Mouse (Mus musculus) liver (tissue): ENCODE results near the gene Tmem126b.

ENCODE experiments used
- DNase-seq: peaks from one replicate; pipeline ENCODE4 v3.0.0-alpha.2; 2020; ENCODE audit warnings: mixed read lengths

Tmem126b gene

DNA sequence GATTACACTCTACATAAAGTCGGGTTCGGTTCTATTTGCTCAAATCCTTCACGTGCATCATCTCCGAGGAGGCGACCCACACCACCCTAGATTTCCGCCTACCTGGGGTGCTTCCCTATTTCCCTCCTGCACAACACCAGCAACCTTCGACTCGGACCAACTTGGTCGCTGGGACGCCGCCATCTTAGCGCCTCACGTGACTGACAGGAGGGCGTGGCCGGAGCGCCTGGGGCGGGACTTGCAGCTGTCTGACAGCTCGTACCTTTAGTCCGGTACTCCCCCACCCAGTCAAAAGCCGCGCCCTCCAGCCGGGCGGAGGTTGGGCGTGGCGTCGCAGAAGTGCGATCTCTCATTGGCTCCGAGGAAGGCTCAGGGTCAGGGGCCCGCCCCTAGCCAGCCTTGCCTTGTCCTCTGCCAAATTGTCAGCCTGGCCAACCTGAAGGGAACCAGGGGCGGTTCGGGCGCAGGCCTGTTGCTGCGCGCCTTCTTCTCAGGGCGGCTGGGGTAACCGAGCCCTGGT, at the start of gene Tmem126b:
TSS of gene Tmem126b (minus strand) at position 209 of the 520 bp plus-strand sequence.
- DNase-seq = peak; percentile 100

DNA sequence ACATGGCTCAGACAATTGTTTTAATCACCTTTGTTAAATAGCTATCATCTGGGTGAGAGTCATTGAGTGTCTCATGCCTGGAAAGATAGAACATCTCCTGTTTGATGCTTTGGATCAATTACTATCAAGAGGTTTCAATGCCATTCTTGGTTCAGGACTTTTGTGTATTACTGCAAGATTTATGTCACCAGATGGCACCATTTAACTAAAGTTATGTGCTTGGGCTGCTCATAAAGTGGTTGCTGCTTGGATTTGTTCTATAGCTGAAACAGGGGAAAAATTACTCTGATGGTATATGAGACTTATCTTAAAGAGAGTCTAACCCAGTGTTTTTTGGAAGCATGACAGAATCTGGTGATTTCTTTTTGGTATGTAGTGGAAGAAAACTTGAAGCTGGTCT, 36.5 kb upstream of the Tmem126b start:
- no peak for DNase-seq

DNA sequence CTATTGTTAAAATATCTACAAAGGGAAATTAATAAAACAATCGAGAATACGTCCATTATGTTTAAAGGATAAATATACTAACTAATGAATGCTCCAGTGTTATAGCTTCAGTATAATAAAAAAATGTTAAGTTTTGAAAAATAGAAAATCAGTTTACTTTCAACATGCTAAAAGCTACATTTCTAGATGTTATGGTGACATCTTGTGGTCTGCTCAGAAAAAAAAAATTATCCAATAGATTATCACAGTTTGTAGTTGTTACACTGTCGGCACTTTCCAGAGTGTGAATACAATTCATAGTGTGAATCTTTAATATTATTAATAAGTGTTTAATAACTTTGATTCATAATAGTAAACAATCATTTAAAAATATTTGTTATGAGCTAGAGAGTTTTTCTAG, 32.3 kb upstream of the Tmem126b start:
- DNase-seq = no peak

DNA sequence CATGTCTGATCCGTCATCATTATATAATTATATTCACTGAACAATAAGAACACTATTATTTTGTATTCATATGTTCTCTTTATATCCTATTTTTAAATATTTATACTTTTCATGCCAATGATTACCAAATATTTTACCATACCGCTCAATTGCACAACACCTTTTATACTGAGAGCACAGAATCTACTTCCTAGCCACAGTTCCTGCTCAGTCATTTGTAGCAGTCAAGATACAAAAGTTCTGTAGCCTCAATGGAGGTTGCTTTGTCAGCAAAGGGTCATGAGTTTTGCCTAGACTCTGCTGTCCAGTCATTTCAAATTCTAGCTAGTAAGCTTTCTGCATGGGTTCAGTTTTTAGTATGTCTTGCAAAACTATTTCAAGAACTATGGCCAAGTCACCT, 6.8 kb upstream of the Tmem126b start:
- DNase-seq = no peak

DNA sequence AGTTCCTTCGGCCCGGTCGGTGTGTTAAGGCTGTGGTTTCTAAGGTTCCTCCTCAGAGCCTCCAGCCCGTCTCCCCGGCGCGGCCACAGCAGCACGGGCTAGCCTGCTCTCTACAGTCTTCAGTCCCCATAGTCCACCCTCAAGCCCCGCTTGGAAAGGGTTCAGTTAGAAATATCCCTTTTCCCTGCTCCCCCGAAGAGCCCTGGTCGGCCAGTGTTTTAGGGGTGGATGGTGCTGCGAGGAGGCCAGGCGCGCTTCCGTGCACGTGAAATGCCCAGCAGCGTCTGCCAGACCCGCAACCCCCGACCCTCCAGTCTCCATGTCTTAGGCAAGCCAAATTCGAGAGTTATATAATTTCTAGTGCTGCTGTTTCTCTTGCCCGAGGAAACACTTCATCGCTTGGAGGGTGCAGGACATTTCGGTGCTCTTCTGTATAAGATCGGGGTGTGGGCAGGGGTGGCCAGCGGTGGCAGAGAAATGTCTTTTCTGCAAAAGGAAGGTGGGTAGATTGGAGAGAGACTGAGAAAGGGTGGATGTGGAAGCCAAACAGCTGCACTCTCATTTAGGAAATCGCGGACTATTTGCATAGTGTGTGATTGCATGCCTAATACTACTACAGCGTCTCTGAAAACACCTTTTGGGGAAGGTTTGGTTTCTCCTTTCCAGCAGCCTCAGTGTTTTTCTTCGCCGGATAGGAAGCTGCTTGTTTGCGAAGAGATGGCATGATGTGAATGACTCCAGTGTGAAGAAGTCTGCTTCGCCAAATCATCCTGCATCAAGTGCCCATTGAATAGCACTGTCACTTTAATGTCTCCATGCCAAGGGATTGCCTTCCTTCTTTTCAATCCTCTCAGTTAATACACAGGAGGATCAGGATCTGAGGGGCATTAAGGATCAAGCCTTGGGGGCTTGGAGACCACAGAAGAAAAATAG, 778 bp upstream of the Tmem126b start, which contains the start of gene Dlg2:
TSS of gene Dlg2 (plus strand) at position 360 of the 933 bp plus-strand sequence.
- no peak for DNase-seq

DNA sequence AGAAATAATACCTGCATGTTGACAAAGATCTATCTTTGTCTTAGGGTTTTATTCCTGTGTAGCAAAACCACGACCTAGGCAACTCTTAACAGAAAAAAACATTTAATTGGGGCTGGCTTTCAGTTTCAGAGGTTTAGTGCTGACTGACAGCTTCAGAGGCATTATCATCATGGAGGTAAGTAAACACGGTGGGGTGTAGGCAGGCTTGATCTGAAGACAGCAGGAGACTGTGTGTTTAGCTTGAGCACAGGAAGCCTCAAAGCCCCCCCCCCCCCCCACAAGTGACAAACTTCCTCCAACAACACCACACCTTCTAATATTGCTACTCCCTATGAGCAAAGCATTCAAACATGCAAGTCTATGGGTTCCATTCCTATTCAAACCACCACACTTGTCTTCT, 2.3 kb downstream of the Tmem126b start:
- no peak for DNase-seq

DNA sequence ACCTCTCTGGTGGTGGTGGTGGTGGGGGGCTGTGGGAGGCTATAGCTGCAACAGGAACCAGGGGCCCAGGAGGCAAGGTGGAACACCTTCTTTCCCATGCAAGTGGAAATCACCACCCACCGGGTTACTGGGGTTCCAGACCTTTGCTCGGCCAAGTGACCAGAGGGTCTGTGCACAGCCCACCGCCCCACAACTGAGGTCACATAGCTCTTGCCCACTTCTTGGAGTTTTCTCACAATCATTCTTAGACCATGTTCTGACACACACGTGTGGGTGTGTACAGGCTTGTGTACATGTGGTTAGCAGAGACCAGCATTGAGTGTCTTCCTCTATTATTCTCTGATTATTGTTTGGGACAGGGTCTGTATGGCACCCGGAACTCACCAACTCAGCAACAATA, 14.4 kb downstream of the Tmem126b start:
- DNase-seq = no peak

DNA sequence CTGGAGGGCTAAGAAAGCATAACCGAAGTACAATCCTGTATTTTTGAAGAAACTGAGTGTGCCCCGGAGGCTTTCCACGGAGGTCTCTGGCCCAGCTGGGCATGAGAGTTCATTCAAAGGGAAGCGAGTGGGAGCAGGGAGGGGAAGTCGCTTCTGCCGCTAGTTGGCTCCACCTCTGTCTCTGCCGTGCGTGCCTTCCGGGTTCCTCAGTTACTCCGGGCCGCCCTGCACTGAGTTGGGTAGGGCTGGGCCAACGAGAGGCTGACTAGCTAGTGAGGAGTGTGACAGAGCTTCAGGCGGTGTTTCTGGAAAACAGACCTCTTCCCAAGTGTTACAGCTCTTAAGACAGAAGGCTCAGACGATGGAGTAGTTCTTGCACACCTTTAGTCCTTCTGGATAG, 14.9 kb downstream of the Tmem126b start:
- peak; percentile 61 for DNase-seq

DNA sequence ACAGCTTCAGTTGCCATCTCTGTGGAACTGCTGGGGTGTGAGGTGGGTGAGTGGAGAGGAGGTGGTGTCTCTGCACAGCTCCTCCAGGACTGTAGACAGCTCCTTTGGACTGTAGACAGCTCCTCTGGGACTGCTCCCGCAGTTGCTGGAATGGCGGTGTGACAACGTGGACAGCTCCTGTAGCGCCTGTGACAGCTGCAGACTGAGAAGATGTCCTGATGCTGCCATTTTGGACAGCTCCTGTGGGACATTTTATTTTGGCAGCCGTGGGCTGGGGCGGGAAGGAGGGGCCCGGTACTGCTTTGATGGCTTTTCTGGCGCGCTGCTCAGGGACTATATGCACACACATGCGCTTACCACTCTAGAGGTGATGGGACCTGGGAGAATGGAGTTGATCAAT, 15.5 kb downstream of the Tmem126b start:
- DNase-seq = peak; percentile 17

DNA sequence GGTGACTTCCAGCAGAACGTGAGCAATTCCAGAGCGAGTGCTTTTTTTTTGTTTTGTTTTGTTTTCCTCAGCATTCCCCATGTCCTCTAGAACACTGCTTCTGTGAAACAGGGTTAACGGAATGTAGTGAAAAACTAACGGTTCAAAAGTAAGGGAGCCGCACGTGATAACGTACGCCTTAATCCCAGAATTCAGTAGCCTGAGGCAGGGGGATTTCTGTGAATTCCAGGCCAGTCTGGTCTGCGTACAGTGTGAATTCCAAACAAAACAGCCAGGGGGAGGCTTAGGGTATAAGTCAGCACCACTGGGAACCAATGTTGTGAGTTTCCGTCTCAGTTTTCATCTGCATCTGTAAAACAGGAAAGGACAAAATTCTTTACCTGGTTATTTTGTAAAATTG, 18.3 kb downstream of the Tmem126b start:
- DNase-seq = peak; percentile 6

DNA sequence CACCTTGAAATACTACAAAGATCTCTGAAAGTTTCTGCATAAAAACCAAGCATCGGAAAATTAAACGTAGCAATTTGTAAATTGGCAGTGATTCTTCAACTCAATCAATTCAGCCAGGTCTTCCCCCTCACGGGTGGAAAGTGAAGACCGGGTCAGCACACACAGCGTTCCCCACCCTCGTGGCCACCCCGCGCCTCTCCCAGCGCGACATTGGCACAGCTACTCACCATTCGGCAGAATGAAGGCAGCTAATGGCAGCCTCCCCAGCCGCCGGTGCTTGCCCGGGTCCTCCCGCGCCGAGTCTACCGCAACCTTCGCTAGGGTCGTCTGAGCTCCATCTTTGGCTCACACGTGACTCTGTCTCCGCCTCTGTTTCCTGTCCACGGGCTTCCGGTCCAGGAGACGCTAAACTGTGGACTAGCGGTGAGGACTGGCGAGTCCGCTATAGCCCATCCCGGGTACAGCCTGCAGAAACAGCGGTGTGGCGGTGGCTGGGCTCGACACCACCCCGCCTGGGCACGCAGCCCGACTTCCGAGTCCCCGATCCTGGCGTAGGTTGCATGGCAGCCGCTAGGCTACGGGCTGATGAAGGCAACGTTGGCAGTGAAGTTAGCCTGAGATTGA, 18.8 kb downstream of the Tmem126b start, which contains the start of gene Tmem126a:
TSS of gene Tmem126a (minus strand) at position 385 of the 624 bp plus-strand sequence.
- peak; percentile 86 for DNase-seq

DNA sequence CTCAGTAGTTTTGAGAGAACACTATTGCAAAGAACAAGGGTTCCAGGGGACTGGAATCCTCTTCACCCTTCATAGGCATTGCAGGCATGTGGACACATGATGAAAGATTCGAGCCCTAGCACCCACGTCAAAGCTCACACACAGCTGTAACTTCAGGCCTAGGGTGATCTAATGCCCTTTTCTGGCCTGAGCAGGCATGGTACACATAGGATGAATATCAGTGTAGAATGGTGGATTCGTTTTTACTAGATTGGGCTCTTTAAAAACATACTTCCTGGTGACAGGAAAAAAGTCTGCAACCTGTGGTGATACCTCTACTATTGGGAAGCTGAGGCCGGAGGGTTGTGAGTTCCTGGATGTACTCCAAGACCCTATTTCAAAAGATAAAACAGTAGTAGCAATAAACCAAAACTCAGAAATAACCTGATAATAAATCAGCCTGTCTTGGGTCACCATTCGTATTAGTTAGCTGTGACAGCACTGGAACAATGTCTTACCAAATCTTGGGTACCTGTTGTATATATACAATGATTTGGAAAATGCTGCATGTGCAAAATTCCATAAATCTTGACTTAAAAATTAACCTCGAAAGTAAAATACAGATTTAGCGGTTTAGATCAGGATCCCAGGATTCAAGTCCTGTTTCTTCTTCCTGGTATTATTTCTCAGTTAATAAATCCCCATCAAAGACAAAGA, 19.5 kb downstream of the Tmem126b start:
- DNase-seq = no peak

DNA sequence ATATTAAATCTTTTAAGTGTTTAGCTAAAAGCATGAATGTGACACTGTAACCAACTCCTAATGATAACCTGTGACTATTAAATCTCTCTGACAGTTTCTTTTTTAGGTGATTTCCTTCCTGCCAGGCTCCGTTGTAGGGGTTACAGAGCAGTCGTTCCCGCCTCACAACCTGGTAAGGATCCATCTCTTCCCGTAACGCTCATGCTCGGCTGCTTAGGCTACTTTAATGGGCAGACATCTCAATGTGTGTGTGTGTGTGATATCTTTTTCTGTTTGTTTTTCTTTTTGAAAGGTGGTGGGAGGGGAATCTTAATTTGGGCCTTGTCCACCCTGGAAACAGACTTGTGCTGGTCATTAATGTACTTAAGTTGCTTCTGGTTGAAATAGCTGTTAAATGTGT, 31.6 kb downstream of the Tmem126b start:
- DNase-seq = peak; percentile 23

DNA sequence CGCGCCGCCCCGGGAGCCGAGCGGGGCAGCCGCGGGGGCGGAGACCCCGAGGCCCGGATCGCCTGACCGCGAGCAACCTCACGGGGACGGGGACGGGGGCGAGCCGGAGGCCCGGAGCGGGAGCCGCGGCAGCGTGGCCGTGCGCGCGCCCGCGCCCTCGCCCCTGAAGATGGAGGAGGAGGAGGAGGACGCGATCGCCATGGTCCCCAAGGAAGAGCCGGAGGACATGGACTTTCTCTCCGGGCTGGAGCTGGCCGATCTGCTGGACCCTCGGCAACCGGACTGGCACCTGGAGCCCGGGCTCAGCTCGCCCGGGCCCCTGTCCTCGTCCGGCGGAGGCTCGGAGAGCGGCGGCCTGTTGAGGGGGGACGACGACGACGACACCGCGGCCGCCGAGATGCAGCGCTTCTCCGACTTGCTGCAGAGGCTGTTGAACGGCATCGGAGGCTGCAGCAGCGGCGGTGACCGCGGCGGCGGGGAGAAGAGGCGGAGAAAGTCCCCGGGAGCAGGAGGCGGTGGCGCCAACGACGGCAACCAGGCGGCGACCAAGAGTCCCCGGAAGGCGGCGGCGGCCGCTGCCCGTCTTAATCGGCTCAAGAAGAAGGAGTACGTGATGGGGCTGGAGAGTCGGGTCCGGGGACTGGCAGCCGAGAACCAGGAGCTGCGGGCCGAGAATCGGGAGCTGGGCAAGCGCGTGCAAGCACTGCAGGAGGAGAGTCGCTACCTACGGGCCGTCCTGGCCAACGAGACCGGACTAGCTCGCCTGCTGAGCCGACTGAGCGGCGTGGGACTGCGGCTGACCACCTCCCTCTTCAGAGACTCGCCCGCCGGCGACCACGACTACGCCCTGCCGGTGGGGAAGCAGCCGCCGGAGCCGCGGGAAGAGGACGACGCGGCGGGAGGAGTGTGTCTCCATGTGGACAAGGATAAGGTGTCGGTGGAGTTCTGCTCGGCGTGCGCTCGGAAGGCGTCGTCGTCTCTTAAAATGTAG, 32.4 kb downstream of the Tmem126b start:
- peak; percentile 79 for DNase-seq

DNA sequence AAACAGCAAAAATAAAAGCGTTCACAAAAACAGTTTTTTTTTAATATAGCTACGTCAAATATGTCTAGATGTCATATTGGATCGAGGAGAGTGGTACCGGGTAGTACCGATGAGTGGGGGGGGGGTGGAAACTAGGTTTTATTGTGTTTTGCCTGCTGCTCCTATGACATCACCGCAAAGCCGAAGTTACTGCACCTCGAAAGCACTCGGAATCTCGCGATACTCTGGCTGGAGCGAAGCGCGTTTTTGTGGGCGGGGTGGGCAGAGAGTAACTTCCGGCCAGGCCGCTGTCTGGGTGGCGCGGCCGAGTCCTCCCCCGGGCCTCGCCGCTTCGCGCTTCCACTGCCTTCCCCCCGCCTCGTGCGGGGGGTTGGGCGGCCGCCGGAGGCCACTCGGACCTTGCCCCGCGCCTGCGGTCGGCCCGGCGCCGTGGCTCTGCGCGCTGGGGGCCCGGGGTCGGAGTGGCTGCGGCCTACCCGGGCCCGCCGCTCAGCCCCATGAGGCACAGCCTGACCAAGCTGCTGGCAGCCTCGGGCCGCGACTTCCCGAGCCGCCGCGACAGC, 33.2 kb downstream of the Tmem126b start, which contains the start of gene Crebzf:
TSS of gene Crebzf (plus strand) at position 212 of the 563 bp plus-strand sequence.
- peak; percentile 96 for DNase-seq

DNA sequence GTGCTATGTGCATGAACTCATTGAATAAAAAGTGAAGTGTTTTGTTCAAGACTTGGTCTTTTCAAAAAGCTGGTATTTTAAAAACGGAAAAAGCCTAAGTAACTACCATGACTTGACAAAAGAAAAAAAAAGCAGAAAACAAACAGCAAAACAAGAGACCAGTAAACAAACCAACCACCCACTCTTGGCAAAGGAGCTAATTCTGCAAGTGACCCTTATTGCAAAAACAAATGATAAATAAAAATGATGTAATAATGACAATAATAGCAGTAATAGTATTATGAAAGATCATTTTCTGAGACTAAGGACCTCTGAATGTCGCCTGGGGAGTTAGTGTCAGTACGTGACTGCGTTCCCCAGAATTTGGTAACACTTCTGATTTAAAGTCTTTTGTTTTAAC, 33.7 kb downstream of the Tmem126b start:
- no peak for DNase-seq

DNA sequence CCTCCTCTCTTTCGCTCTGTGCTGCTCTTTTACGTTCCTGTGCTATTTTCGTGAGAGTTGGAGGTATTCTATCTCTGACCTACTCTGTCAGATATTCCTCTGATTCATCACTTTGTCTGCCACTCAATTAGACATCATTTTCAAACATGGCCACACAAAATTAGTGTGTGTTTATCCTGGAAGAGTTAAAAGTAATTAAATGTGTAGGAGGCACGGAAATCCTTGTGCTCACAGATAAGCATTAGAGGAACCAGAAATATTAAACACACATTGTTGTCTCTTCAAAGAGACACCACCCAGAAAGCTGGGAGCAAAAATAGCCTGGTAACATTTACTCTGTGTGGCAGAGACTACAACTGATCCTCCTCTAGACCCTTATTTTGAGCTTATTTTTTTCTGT, 35.8 kb downstream of the Tmem126b start:
- no peak for DNase-seq

DNA sequence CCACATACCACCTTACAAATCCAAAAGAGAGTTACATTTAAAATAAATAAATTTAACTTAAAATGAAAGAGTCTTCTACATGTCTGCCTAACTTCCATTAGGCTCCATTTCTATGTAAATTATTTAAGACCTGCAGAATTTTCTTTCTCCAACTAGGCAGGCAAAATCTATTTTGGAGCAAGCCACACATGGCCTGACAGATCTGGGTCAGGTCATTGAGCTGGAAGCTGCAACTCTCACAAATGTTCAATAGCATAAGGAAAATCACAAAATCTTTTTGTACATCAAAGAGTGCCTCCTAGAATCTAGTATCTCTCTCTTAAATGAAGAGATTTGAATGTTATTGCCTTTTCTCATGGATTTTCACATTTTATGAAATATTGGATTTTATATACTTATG, 43.6 kb downstream of the Tmem126b start:
- DNase-seq = no peak

DNA sequence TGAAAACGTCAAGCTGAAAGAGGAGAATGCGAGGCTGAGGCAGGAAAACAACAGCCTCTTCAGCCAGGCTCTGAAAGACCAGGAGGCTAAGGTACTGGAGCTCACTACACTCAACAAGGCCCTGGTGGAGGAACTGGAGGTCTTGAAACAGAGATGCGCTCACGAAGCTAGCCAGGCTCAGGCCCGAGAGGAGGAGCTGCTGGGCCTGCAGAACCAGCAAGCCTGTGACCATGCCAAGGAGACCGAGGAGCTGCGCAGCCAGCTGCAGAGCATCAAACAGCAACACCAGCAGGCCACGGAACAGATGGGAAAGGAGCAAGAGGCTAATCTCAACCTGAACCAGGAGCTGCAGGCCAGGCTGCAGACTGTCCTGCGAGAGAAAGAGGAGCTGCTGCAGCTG, 48.8 kb downstream of the Tmem126b start:
- DNase-seq = peak; percentile 3

DNA sequence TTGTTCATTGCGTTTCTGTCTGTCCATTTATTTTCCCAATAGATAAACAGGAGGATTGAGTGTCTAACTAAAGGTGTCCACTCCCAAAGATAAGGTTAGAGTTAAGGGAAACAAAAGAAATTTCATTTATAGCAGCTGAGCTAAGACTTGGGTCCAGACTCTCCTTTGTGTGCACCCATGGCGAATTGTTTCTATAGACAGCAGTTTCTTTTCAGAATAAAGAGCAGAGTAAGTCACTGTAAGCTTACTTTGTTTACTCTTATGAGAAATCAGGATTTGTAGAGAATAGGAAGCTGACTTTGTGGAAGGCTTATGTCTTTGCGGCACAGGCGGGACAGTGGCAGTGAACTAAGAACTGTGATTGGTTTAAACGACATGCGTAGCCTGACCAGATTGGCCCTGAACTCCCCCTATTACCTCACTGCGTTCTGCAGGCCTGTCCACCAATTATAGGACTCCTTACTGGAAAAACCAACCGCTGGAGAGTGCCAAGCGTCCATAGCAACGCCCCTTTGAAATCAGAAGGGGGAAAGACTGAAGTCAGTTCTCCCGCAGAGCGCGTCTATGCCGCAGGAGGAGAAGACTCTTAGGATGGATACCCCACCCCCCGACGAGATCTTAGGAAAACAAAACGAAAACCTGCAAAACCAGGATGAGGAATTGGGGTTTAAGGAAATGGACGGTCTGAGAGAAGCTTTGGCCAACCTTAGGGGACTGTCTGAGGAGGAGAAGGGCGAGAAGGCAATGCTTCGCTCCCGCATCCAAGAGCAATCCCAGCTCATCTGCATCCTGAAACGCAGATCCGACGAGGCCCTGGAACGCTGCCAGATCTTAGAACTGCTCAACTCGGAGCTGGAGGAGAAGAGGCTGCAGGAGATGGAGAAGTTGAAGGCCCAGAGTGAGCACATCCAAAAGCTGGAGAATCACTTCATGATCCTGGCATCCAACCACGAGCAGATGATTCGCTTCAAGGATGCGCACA, 49.5 kb downstream of the Tmem126b start, which contains the start of gene Ccdc89:
TSS of gene Ccdc89 (plus strand) at position 558 of the 982 bp plus-strand sequence.
- DNase-seq = peak; percentile 49
